Comparison of ENCODE assay signal across 8 mouse cellular contexts in the genomic region with DNA sequence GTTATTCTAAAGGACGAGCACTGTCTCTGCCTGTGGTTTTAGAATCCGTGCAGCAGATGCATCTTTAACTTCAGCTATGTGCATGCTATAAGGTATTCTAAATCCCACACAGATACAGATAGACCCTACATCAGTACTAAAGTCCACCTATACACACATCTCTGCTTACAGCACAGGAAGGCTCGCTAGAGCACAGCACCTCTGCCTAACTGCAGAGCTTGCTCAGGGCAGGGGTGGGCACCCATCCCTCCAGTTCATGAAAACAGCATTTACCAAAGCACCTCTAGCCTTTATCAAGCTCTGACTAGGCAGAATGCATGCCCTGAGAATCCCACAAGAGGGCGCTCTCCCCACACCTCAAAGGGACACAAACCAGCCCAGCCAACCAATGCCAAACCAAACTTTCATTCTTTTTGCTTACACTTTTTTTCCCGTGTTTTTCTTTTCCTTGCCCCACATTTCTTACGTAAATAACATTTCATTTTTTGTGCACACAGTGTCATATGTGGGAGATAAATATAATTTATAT.
DNase-seq lines count a peak whose midpoint lies in the region; ATAC-seq and TF ChIP-seq lines count a peak whose summit lies in the region.

No protein-coding gene starts in this region.

- 23% methylated on average over 6 of the region's 6 CpGs for WGBS in heart, embryonic 10.5 days
- WGBS in large intestine, adult 2 months, result 22% methylated on average over 6 of the region's 6 CpGs
- 20% methylated on average over 6 of the region's 6 CpGs for WGBS in lung, embryonic 14.5 days

- H3K4me1 ChIP-seq in heart, embryonic 10.5 days, result no peaks in the 10 kb centered on the region
- no peaks in the 10 kb centered on the region for H3K4me1 ChIP-seq in lung, embryonic 14.5 days (ENCODE audit: insufficient read depth)

- H3K4me3 ChIP-seq in heart, embryonic 10.5 days, result no peak overlapping the region
- H3K4me3 ChIP-seq in lung, embryonic 14.5 days (ENCODE audit: low read depth, low read length), result no peak overlapping the region

- DNase-seq in B cell, adult 2 months, result peak; percentile 60 to 62
- DNase-seq in ZHBTc4 (ENCODE audit: low read depth, low spot score), result peak; percentile 73
- peak; percentile 82 for DNase-seq in embryo, embryonic 10 days (ENCODE audit: low spot score)
- DNase-seq in heart, embryonic 10.5 days (ENCODE audit: low spot score), result peak; percentile 84
- peak; percentile 16 for DNase-seq in large intestine, adult 2 months (ENCODE audit: low read depth, low spot score)
- DNase-seq in lung, embryonic 14.5 days, result peak; percentile 90
- peak; percentile 29 for DNase-seq in retina, adult 2 months (ENCODE audit: low read depth, low spot score)
- peak; percentile 74 for DNase-seq in urinary bladder, postnatal 25 days (ENCODE audit: low spot score)

- H3K9ac ChIP-seq in lung, embryonic 14.5 days, result no peak overlapping the region

- no peak overlapping the region for H3K27ac ChIP-seq in heart, embryonic 10.5 days
- no peak overlapping the region for H3K27ac ChIP-seq in lung, embryonic 14.5 days (ENCODE audit: low read depth)

- H3K36me3 ChIP-seq in heart, embryonic 10.5 days, result no peaks in the 10 kb centered on the region
- no peaks in the 10 kb centered on the region for H3K36me3 ChIP-seq in lung, embryonic 14.5 days (ENCODE audit: insufficient read depth)

- TF ChIP-seq CTCF in lung, embryonic 14.5 days (IDR thresholded peaks at IDR 0.05; ENCODE audit: low read depth), result peak; percentile 92

- no peaks in the 10 kb centered on the region for H3K9me3 ChIP-seq in heart, embryonic 10.5 days
- H3K9me3 ChIP-seq in lung, embryonic 14.5 days (ENCODE audit: low read depth, low read length), result no peaks in the 10 kb centered on the region

- 0 out of 2 replicates have a peak overlapping the region, but pooled peaks have one; percentile 12 for H3K4me2 ChIP-seq in lung, embryonic 14.5 days

- H3K27me3 ChIP-seq in heart, embryonic 10.5 days (ENCODE audit: insufficient read depth, poor library complexity, severe bottlenecking), result no peaks in the 10 kb centered on the region
- H3K27me3 ChIP-seq in lung, embryonic 14.5 days (ENCODE audit: insufficient read depth, low read length), result no peaks in the 10 kb centered on the region

- peak; percentile 62; the same call in 1 of the 2 replicates for ATAC-seq in lung, embryonic 14.5 days (ENCODE audit: insufficient read depth)

Comparison
In these comparisons a context has a peak if more than half of its experiments do, and no peak if none do; other contexts are left out.
1. DNase-seq: peak in every context shown above with its lines; median percentile 90 in lung, embryonic 14.5 days; 84 in heart, embryonic 10.5 days; 82 in embryo, embryonic 10 days; 74 in urinary bladder, postnatal 25 days; 73 in ZHBTc4; 61 in B cell, adult 2 months; 29 in retina, adult 2 months; 16 in large intestine, adult 2 months.